Mouse (Mus musculus): ENCODE measurements around the gene Elf2. TPM values are rescaled to one million over a fixed set of nuclear protein-coding genes. Genes with fewer than 3 reads are reported as not detected.

Elf2 gene
- total and polyA plus RNA-seq, 3 experiments = 31.2 to 41.2 (median 32.2) TPM

- no peaks in the 10 kb centered on the region for H3K27me3 ChIP-seq (replicated peaks)
- H3K9me3 ChIP-seq (replicated peaks; ENCODE audit: low read length) = no peaks in the 10 kb centered on the region
- no peaks in the 10 kb centered on the region for H3K36me3 ChIP-seq (replicated peaks in 1 of 2; ENCODE audit: control insufficient read depth in 1 of 2, insufficient read depth in 1 of 2, low read length in 1 of 2)
- peaks cover 35% of the 10 kb centered on the region for H3K79me2 ChIP-seq (replicated peaks; ENCODE audit: control insufficient read depth, extremely low read depth, insufficient read depth, poor library complexity, severe bottlenecking)
- in situ Hi-C loops (cut with MboI; ENCODE audit: low pct_ligation_motif_present, low pct_unique_long_range_greater_than_20kb, low sequenced_read_pairs) (no loop called here), dilution Hi-C loops (cut with MboI; ENCODE audit: extremely low pct_ligation_motif_present, extremely low pct_unique_long_range_greater_than_20kb, low sequenced_read_pairs) (no loop called here)
- DNase-seq (ENCODE audit: extremely low read depth) = no peak
- H3K4me3 ChIP-seq (replicated peaks in 1 of 3; ENCODE audit: low read depth in 2 of 3, low read length in 2 of 3, poor library complexity in 1 of 3) = no peak overlapping the region
- peaks cover 3 to 19% of the 10 kb centered on the region in 2 experiments; a peak in 3 of 4 replicates for H3K4me1 ChIP-seq (ENCODE audit: control insufficient read depth in 1 of 2, insufficient read depth in 2 of 2)
- no peak overlapping the region for H3K9ac ChIP-seq (ENCODE audit: insufficient read depth, low read depth)
- TF ChIP-seq JUND (conservative IDR thresholded peaks at IDR 0.05; ENCODE audit: low read depth, low read length) (no peak), ZMIZ1 (IDR thresholded peaks at IDR 0.05; ENCODE audit: low read depth, low read length) (no peak), ZNF384 (IDR thresholded peaks at IDR 0.05; ENCODE audit: low read depth, low read length) (0 out of 2 replicates have a peak, but pooled peaks have one; percentile 11), POLR2AphosphoS2 (IDR thresholded peaks at IDR 0.05; ENCODE audit: low read depth, low read length) (no peak), BHLHE40 (IDR thresholded peaks at IDR 0.05; ENCODE audit: low read depth, low read length) (no peak), NRF1 (IDR thresholded peaks at IDR 0.05; ENCODE audit: low read depth, low read length) (no peak), JUN (IDR thresholded peaks at IDR 0.05; ENCODE audit: insufficient read depth, low read depth, low read length) (no peak), TCF12 (IDR thresholded peaks at IDR 0.05; ENCODE audit: low read depth, low read length) (no peak), IRF4 (IDR thresholded peaks at IDR 0.05; ENCODE audit: low read depth, low read length) (no peak), ZKSCAN1 (IDR thresholded peaks at IDR 0.05; ENCODE audit: borderline replicate concordance, low read depth, low read length) (no peak), MAFK (IDR thresholded peaks at IDR 0.05; ENCODE audit: insufficient replicate concordance, low read length) (0 out of 2 replicates have a peak, but pooled peaks have one; percentile 47), SMC3 (IDR thresholded peaks at IDR 0.05; ENCODE audit: low read depth, low read length) (no peak), UBTF (IDR thresholded peaks at IDR 0.05; ENCODE audit: low read depth, low read length) (no peak), GABPA (IDR thresholded peaks at IDR 0.05; ENCODE audit: insufficient replicate concordance, low read depth, low read length) (no peak), CHD1 (IDR thresholded peaks at IDR 0.05; ENCODE audit: low read depth, low read length) (no peak), KAT2A (IDR thresholded peaks at IDR 0.05; ENCODE audit: insufficient replicate concordance, low read length) (no peak), E2F4 (IDR thresholded peaks at IDR 0.05; ENCODE audit: insufficient replicate concordance, low read depth, low read length) (no peak)
- H3K4me2 ChIP-seq (ENCODE audit: insufficient read depth, low read depth, poor library complexity, severe bottlenecking) = peak overlapping the region; percentile 53; the same call in 1 of the 2 replicates
- H3K27ac ChIP-seq (ENCODE audit: insufficient read depth, low read depth) = no peak overlapping the region
Observed at GRCm38 (mm10) chr3:51333950-51334349, 6.5 kb downstream of the Elf2 start.

- Histone ChIP-seq H3K27me3 (replicated peaks) (no peaks in the 10 kb centered on the region), H3K4me1 (ENCODE audit: control insufficient read depth in 1 of 2, insufficient read depth in 2 of 2) (peaks cover 3 to 16% of the 10 kb centered on the region in 2 experiments; a peak in 3 of 4 replicates), H3K9ac (ENCODE audit: insufficient read depth, low read depth) (peak overlapping the region; percentile 67), H3K4me2 (ENCODE audit: insufficient read depth, low read depth, poor library complexity, severe bottlenecking) (peak overlapping the region; percentile 53), H3K27ac (ENCODE audit: insufficient read depth, low read depth) (no peak overlapping the region), H3K36me3 (replicated peaks in 1 of 2; ENCODE audit: control insufficient read depth in 1 of 2, insufficient read depth in 1 of 2, low read length in 1 of 2) (no peaks in the 10 kb centered on the region), H3K9me3 (replicated peaks; ENCODE audit: low read length) (no peaks in the 10 kb centered on the region), H3K79me2 (replicated peaks; ENCODE audit: control insufficient read depth, extremely low read depth, insufficient read depth, poor library complexity, severe bottlenecking) (peaks cover 29% of the 10 kb centered on the region), H3K4me3 (replicated peaks in 1 of 3; ENCODE audit: low read depth in 2 of 3, low read length in 2 of 3, poor library complexity in 1 of 3) (peak overlapping the region; percentile 36 to 52 (median 43))
- in situ Hi-C loops (cut with MboI; ENCODE audit: low pct_ligation_motif_present, low pct_unique_long_range_greater_than_20kb, low sequenced_read_pairs) = no loop called here
- dilution Hi-C loops (cut with MboI; ENCODE audit: extremely low pct_ligation_motif_present, extremely low pct_unique_long_range_greater_than_20kb, low sequenced_read_pairs) = no loop called here
- peak; percentile 61 for DNase-seq (ENCODE audit: extremely low read depth)
- TF ChIP-seq SIN3A (IDR thresholded peaks at IDR 0.05; ENCODE audit: low read length) = peak; percentile 85
- TF ChIP-seq POLR2A (IDR thresholded peaks at IDR 0.05; ENCODE audit: low read depth, low read length) = peak; percentile 44; the same call in 1 of the 2 replicates
- TF ChIP-seq MAX (IDR thresholded peaks at IDR 0.05; ENCODE audit: low read length) = peak; percentile 80
- no peak for TF ChIP-seq CTCF (conservative IDR thresholded peaks at IDR 0.05 in 1 of 2, IDR thresholded peaks at IDR 0.05 in 1 of 2; ENCODE audit: low read depth in 2 of 2, low read length in 2 of 2)
- peak; percentile 79; the same call in 1 of the 2 replicates for TF ChIP-seq MXI1 (IDR thresholded peaks at IDR 0.05; ENCODE audit: low read depth, low read length)
- peak; percentile 5; the same call in 1 of the 2 replicates for TF ChIP-seq USF2 (conservative IDR thresholded peaks at IDR 0.05; ENCODE audit: low read depth, low read length)
- peak; percentile 79 for TF ChIP-seq ELF1 (IDR thresholded peaks at IDR 0.05; ENCODE audit: low read depth, low read length)
- TF ChIP-seq HCFC1 (IDR thresholded peaks at IDR 0.05; ENCODE audit: low read depth, low read length) = no peak
- TF ChIP-seq UBTF (IDR thresholded peaks at IDR 0.05; ENCODE audit: low read depth, low read length) = no peak
- no peak for TF ChIP-seq ZNF384 (IDR thresholded peaks at IDR 0.05; ENCODE audit: low read depth, low read length)
- TF ChIP-seq TCF12 (IDR thresholded peaks at IDR 0.05; ENCODE audit: low read depth, low read length) = peak; percentile 60; the same call in 1 of the 2 replicates
- TF ChIP-seq IRF4 (IDR thresholded peaks at IDR 0.05; ENCODE audit: low read depth, low read length) = no peak
- TF ChIP-seq EP300 (IDR thresholded peaks at IDR 0.05; ENCODE audit: low read length) = no peak
- no peak for TF ChIP-seq JUN (IDR thresholded peaks at IDR 0.05; ENCODE audit: insufficient read depth, low read depth, low read length)
- TF ChIP-seq MAZ (IDR thresholded peaks at IDR 0.05; ENCODE audit: low read depth, low read length) = no peak
- no peak for TF ChIP-seq ZKSCAN1 (IDR thresholded peaks at IDR 0.05; ENCODE audit: borderline replicate concordance, low read depth, low read length)
- TF ChIP-seq MYC (IDR thresholded peaks at IDR 0.05; ENCODE audit: low read depth, low read length) = peak; percentile 85
- TF ChIP-seq ETS1 (conservative IDR thresholded peaks at IDR 0.05; ENCODE audit: low read depth, low read length) = peak; percentile 95
- no peak for TF ChIP-seq MEF2A (IDR thresholded peaks at IDR 0.05; ENCODE audit: borderline replicate concordance, low read depth, low read length)
- no peak for TF ChIP-seq ZC3H11A (IDR thresholded peaks at IDR 0.05; ENCODE audit: low read depth, low read length)
Observed at GRCm38 (mm10) chr3:51333234-51333889, 7.1 kb downstream of the Elf2 start.
